Mouse (Mus musculus): ENCODE results near the gene 6030468B19Rik.

- TF ChIP-seq MAFK (IDR thresholded peaks at IDR 0.05; ENCODE audit: insufficient read depth, low read depth, low read length) (no peak), HCFC1 (IDR thresholded peaks at IDR 0.05; ENCODE audit: borderline replicate concordance, insufficient read depth, low read length) (no peak), CHD2 (IDR thresholded peaks at IDR 0.05; ENCODE audit: low read depth, low read length) (no peak)
These were observed 16.4 kb downstream of the 6030468B19Rik start for GRCm38 (mm10) chr11:117813867-117814266.
